Mouse (Mus musculus) embryonic facial prominence, embryonic 14.5 days (tissue): ENCODE data around the gene Lgi1. TPM values are rescaled to one million over a fixed set of nuclear protein-coding genes. Genes with fewer than 3 reads are reported as not detected.
A peak's percentile ranks its signal among the peaks of the same experiment; 100 is the strongest.

Source experiments
- ATAC-seq: fragments of 200-750 bp; cut with Nextera tagmentation; 2 replicates; pipeline ENCODE4 v1.8.0; 2017; ENCODE audit warnings: low read depth, moderate number of reproducible peaks, moderate TSS enrichment
- DNase-seq: peaks from one replicate; pipeline ENCODE4 v3.0.0-alpha.2; 2015; ENCODE audit warnings: low spot score
- H3K27ac ChIP-seq: fragments of 300-500 bp; sonication (generic); replicated peaks from 2 replicates; pipeline ENCODE4 v1.5.1; 2014; ENCODE audit warnings: low read depth, mild to moderate bottlenecking, low read length, moderate library complexity
- H3K27me3 ChIP-seq: fragments of 300-500 bp; sonication (generic); replicated peaks from 2 replicates; pipeline ENCODE4 v1.6.1; 2014; ENCODE audit warnings: low read length; ENCODE audit not compliant: control insufficient read depth, insufficient read depth
- H3K36me3 ChIP-seq: fragments of 300-500 bp; sonication (generic); 2 replicates; pipeline ENCODE4 v1.6.1; 2014; ENCODE audit warnings: low read length, mixed read lengths; ENCODE audit not compliant: control insufficient read depth, insufficient read depth
- H3K4me1 ChIP-seq: fragments of 300-500 bp; sonication (generic); 2 replicates; pipeline ENCODE4 v1.6.1; 2014; ENCODE audit warnings: antibody characterized with exemption, low read length; ENCODE audit not compliant: control insufficient read depth, insufficient read depth
- H3K4me2 ChIP-seq: fragments of 300-500 bp; sonication (generic); 2 replicates; pipeline ENCODE4 v1.6.1; 2014; ENCODE audit warnings: low read depth, mild to moderate bottlenecking, low read length, moderate library complexity, mixed read lengths
- H3K4me3 ChIP-seq: fragments of 300-500 bp; sonication (generic); 2 replicates; pipeline ENCODE4 v1.5.1; 2014; ENCODE audit warnings: low read depth, mild to moderate bottlenecking, low read length
- H3K9ac ChIP-seq: fragments of 300-500 bp; sonication (generic); 2 replicates; pipeline ENCODE4 v1.6.1; 2014; ENCODE audit warnings: low read depth, mild to moderate bottlenecking, low read length, moderate library complexity, mixed read lengths
- H3K9me3 ChIP-seq: fragments of 300-500 bp; sonication (generic); 2 replicates; pipeline ENCODE4 v1.6.1; 2016; ENCODE audit warnings: low read length; ENCODE audit not compliant: control insufficient read depth
- WGBS: fragments of 180-500 bp; shearing (Covaris S2); extraction: QIAGEN DNeasy Blood & Tissue Kit; methylation state at CpG from one replicate; pipeline ENCODE4 v1.1.7; 2014; 5-methylcytosine and 5-hydroxymethylcytosine counted together
- polyA plus RNA-seq: library from polyadenylated mRNA; unstranded; fragments of >200 nt; fragmentation: Nextera tagmentation; extraction: Ambion mirVana; gene quantifications from 2 replicates; pipeline ENCODE4 v1.2.1, GENCODE M21; 2014

Gene Lgi1
- polyA plus RNA-seq, 1 experiment from 2014 or later, result 5.9 TPM

DNA sequence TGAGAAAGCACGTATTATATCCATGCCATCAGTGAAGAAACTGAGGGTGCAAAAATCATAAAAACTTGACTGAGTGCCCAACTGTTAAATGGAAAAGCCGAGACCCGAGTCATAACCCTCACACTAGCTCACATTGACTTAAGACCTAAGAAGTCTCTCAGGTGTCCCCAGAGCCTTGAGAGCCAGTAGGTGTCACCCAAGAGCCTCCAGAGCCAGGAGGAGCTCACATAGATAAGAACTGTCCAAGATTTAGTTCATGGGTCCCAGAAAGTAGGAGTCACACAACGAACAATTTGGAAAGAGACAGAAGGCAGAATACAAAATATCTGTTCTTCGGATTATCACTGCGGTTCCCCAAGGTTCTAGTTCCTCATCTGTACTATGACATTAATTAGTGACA, 10.5 kb upstream of the Lgi1 start:
- no peaks in the 10 kb centered on the region for H3K27me3 ChIP-seq
- ATAC-seq (no peak), DNase-seq (peak; percentile 63)
- H3K27ac ChIP-seq, result no peak overlapping the region
- no peak overlapping the region for H3K9ac ChIP-seq
- no peak overlapping the region for H3K4me3 ChIP-seq
- no peaks in the 10 kb centered on the region for H3K36me3 ChIP-seq
- H3K4me1 ChIP-seq, result no peaks in the 10 kb centered on the region
- H3K4me2 ChIP-seq, result no peak overlapping the region
- 50% methylated on average over 6 of the region's 6 CpGs for WGBS
- no peaks in the 10 kb centered on the region for H3K9me3 ChIP-seq

- no peak overlapping the region for H3K9ac ChIP-seq
- peaks cover 1% of the 10 kb centered on the region for H3K4me1 ChIP-seq
- H3K27me3 ChIP-seq, result peaks cover 1% of the 10 kb centered on the region; the same call in 1 of the 2 replicates
- 81% methylated on average over 3 of the region's 3 CpGs for WGBS
- no peak for DNase-seq
- no peak overlapping the region for H3K4me2 ChIP-seq
- H3K4me3 ChIP-seq, result no peak overlapping the region
- no peaks in the 10 kb centered on the region for H3K36me3 ChIP-seq
- no peaks in the 10 kb centered on the region for H3K9me3 ChIP-seq
- ATAC-seq, result no peak
- H3K27ac ChIP-seq, result no peak overlapping the region
Observed at GRCm38 (mm10) chr19:38258651-38259065, 5.7 kb upstream of the Lgi1 start.

GRCm38 (mm10) chr19:38259436-38259835, 4.9 kb upstream of the Lgi1 start:
- WGBS, result 84% methylated on average over 3 of the region's 3 CpGs
- ATAC-seq, result no peak
- H3K27me3 ChIP-seq, result peaks cover 5% of the 10 kb centered on the region; the same call in 1 of the 2 replicates

GRCm38 (mm10) chr19:38260346-38260745, 4.0 kb upstream of the Lgi1 start:
- no peaks in the 10 kb centered on the region for H3K36me3 ChIP-seq
- 44% methylated on average over 4 of the region's 4 CpGs for WGBS

More at GRCm38 (mm10) chr19:38259436-38259835, 4.9 kb upstream of the Lgi1 start:
- no peak overlapping the region for H3K4me3 ChIP-seq
- H3K4me2 ChIP-seq, result no peak overlapping the region
- no peaks in the 10 kb centered on the region for H3K36me3 ChIP-seq
- no peak overlapping the region for H3K9ac ChIP-seq
- H3K4me1 ChIP-seq, result peaks cover 9% of the 10 kb centered on the region
- no peak overlapping the region for H3K27ac ChIP-seq
- H3K9me3 ChIP-seq, result no peaks in the 10 kb centered on the region
- DNase-seq, result no peak

DNA sequence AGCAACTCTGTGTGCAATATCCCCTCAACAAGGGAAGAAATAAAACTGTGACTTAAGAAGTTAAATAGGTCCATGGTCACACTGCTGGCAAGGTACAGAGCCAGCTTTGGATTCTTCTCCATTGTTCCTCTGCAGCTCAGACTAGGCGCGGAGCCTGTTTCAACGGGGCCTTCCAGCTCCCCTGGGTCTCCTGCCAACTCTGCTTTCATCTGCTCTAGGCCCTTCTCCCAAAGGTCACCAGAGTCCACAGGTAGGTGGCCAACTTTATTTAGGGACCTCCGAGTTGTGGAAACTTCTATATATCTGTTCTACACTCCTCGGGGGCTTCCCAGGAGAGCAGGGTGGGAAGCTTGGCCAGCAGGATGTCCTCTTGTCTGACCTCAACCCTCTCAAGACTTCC, 3.0 kb upstream of the Lgi1 start:
- Histone ChIP-seq H3K4me1 (peaks cover 12% of the 10 kb centered on the region), H3K9me3 (no peaks in the 10 kb centered on the region), H3K4me2 (no peak overlapping the region), H3K9ac (no peak overlapping the region), H3K27ac (no peak overlapping the region), H3K36me3 (no peaks in the 10 kb centered on the region), H3K4me3 (no peak overlapping the region), H3K27me3 (peaks cover 5% of the 10 kb centered on the region; the same call in 1 of the 2 replicates)
- 75% methylated on average over 5 of the region's 5 CpGs for WGBS
- ATAC-seq (no peak), DNase-seq (no peak)

More at GRCm38 (mm10) chr19:38260346-38260745, 4.0 kb upstream of the Lgi1 start:
- Histone ChIP-seq H3K4me2 (no peak overlapping the region), H3K9ac (no peak overlapping the region), H3K27me3 (peaks cover 5% of the 10 kb centered on the region; the same call in 1 of the 2 replicates), H3K4me3 (no peak overlapping the region), H3K4me1 (peaks cover 12% of the 10 kb centered on the region), H3K9me3 (no peaks in the 10 kb centered on the region), H3K27ac (no peak overlapping the region)
- DNase-seq, result no peak
- no peak for ATAC-seq

DNA sequence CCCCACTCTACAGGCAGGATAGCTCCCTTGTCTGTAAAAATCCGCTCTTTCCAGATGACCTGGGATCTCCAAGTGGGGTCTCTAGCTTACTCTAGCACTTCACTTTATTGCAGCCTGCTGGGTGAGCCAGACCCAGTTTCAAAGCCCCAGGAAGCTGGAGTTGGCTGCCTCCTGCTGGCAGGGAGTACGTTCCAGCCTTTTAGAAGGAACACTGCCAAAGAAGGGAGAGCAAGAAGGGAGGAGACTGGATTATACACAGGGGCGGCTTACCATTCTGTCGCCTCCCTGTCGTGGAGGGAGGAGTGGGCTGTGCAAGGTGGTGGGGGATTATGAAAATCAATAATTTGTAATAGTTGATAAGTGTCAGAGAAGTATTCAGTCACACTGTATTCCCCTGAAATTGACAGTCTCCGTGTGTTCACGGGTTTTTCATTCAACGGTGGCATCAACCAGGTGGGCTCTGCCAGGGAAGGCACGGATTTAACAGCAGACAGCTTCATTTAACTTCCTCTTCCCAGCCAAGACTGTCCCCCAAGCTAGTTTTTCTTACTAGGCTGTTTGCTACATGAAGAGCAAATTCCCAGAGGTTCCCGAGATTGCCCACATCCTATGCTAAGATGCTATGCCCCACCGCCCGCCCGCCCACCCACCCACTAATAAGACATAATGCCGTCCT, 369 bp upstream of the Lgi1 start:
- H3K4me3 ChIP-seq, result peak overlapping the region; percentile 12
- DNase-seq (peak; percentile 63), ATAC-seq (peak; percentile 10; the same call in 1 of the 2 replicates)
- no peak overlapping the region for H3K27ac ChIP-seq
- H3K36me3 ChIP-seq, result no peaks in the 10 kb centered on the region
- WGBS, result 13% methylated on average over 13 of the region's 14 CpGs
- H3K9ac ChIP-seq, result 0 out of 2 replicates have a peak overlapping the region, but pooled peaks have one; percentile 22
- H3K4me2 ChIP-seq, result peak overlapping the region; percentile 49
- peaks cover 5% of the 10 kb centered on the region; the same call in 1 of the 2 replicates for H3K27me3 ChIP-seq
- no peaks in the 10 kb centered on the region for H3K9me3 ChIP-seq
- peaks cover 12% of the 10 kb centered on the region for H3K4me1 ChIP-seq

- DNase-seq (no peak), ATAC-seq (no peak)
- Histone ChIP-seq H3K27ac (no peak overlapping the region), H3K4me1 (peaks cover 12% of the 10 kb centered on the region), H3K9ac (0 out of 2 replicates have a peak overlapping the region, but pooled peaks have one; percentile 2), H3K4me3 (no peak overlapping the region), H3K9me3 (no peaks in the 10 kb centered on the region), H3K4me2 (0 out of 2 replicates have a peak overlapping the region, but pooled peaks have one; percentile 49), H3K36me3 (no peaks in the 10 kb centered on the region), H3K27me3 (peaks cover 5% of the 10 kb centered on the region; the same call in 1 of the 2 replicates)
- WGBS, result 74% methylated on average over 5 of the region's 5 CpGs
Observed at GRCm38 (mm10) chr19:38265767-38266166, 1.4 kb downstream of the Lgi1 start.

- Histone ChIP-seq H3K4me2 (no peak overlapping the region), H3K4me3 (no peak overlapping the region), H3K27ac (no peak overlapping the region), H3K4me1 (peaks cover 12% of the 10 kb centered on the region), H3K9me3 (no peaks in the 10 kb centered on the region), H3K36me3 (no peaks in the 10 kb centered on the region), H3K27me3 (peaks cover 5% of the 10 kb centered on the region; the same call in 1 of the 2 replicates), H3K9ac (no peak overlapping the region)
- no peak for DNase-seq
- ATAC-seq, result no peak
- 72% methylated on average over 5 of the region's 5 CpGs for WGBS
Observed at GRCm38 (mm10) chr19:38267469-38267868, 3.1 kb downstream of the Lgi1 start.

GRCm38 (mm10) chr19:38271071-38271470, 6.7 kb downstream of the Lgi1 start:
- H3K4me3 ChIP-seq, result no peak overlapping the region
- no peak overlapping the region for H3K9ac ChIP-seq
- DNase-seq (no peak), ATAC-seq (no peak)
- no peaks in the 10 kb centered on the region for H3K9me3 ChIP-seq
- H3K27ac ChIP-seq, result no peak overlapping the region
- 30% methylated on average over 6 of the region's 6 CpGs for WGBS
- H3K27me3 ChIP-seq, result no peaks in the 10 kb centered on the region
- H3K4me2 ChIP-seq, result no peak overlapping the region
- no peaks in the 10 kb centered on the region for H3K36me3 ChIP-seq
- H3K4me1 ChIP-seq, result no peaks in the 10 kb centered on the region
